Mouse (Mus musculus) stomach, postnatal 0 days (tissue): ENCODE measurements at regions not wholly inside any gene's neighbourhood (a gene's known extent, or its start where the extent isn't known, plus 50 kb on each side); places are given as distances from the start of the nearest gene placed in this dataset.

ENCODE experiments used
- ATAC-seq: fragments of 200-750 bp; cut with Nextera tagmentation; 2 replicates; pipeline ENCODE4 v1.8.0; 2017; ENCODE audit not compliant: low FRiP score, low TSS enrichment
- DNase-seq: peaks from one replicate; pipeline ENCODE4 v3.0.0-alpha.2; 2016; ENCODE audit warnings: low spot score
- H3K27ac ChIP-seq: fragments of 300-500 bp; sonication (generic); replicated peaks from 2 replicates; pipeline ENCODE4 v1.5.1; 2014; ENCODE audit warnings: mild to moderate bottlenecking, control low read depth
- H3K27me3 ChIP-seq: fragments of 300-500 bp; sonication (generic); 2 replicates; pipeline ENCODE4 v1.6.1; 2014; ENCODE audit warnings: low read length; ENCODE audit not compliant: control insufficient read depth, insufficient read depth
- H3K36me3 ChIP-seq: fragments of 300-500 bp; sonication (generic); 2 replicates; pipeline ENCODE4 v1.6.1; 2014; ENCODE audit warnings: low read length, mixed read lengths; ENCODE audit not compliant: control insufficient read depth, insufficient read depth
- H3K4me1 ChIP-seq: fragments of 300-500 bp; sonication (generic); replicated peaks from 2 replicates; pipeline ENCODE4 v1.6.1; 2014; ENCODE audit warnings: antibody characterized with exemption; ENCODE audit not compliant: control insufficient read depth, insufficient read depth
- H3K4me2 ChIP-seq: fragments of 300-500 bp; sonication (generic); replicated peaks from 2 replicates; pipeline ENCODE4 v1.6.1; 2014; ENCODE audit warnings: low read depth, mild to moderate bottlenecking, control low read depth, moderate library complexity
- H3K4me3 ChIP-seq: fragments of 300-500 bp; sonication (generic); 2 replicates; pipeline ENCODE4 v1.5.1; 2014; ENCODE audit warnings: low read depth, low read length, control low read depth
- H3K9ac ChIP-seq: fragments of 300-500 bp; sonication (generic); 2 replicates; pipeline ENCODE4 v1.6.1; 2014; ENCODE audit warnings: mild to moderate bottlenecking, low read length, control low read depth, mixed read lengths
- H3K9me3 ChIP-seq: fragments of 300-500 bp; sonication (generic); 2 replicates; pipeline ENCODE4 v1.6.1; 2016; ENCODE audit warnings: low read length; ENCODE audit not compliant: control insufficient read depth
- CTCF ChIP-seq: IDR thresholded peaks from 2 replicates; pipeline ENCODE4 v1.5.1; 2016; ENCODE audit warnings: antibody characterized with exemption, low read depth, mild to moderate bottlenecking, moderate library complexity
- EP300 ChIP-seq: optimal IDR thresholded peaks from 2 replicates; pipeline ENCODE3; 2016; ENCODE audit warnings: antibody characterized with exemption
- WGBS: fragments of 180-500 bp; shearing (Covaris S2); extraction: QIAGEN DNeasy Blood & Tissue Kit; methylation state at CpG from one replicate; pipeline ENCODE4 v1.1.7; 2014; 5-methylcytosine and 5-hydroxymethylcytosine counted together

- Histone ChIP-seq H3K9me3 (no peaks in the 10 kb centered on the region), H3K4me1 (no peaks in the 10 kb centered on the region), H3K36me3 (no peaks in the 10 kb centered on the region), H3K27me3 (no peaks in the 10 kb centered on the region), H3K4me2 (no peak overlapping the region), H3K9ac (no peak overlapping the region), H3K4me3 (no peak overlapping the region), H3K27ac (0 out of 2 replicates have a peak overlapping the region, but pooled peaks have one; percentile 40)
- no peak for ATAC-seq
- WGBS = 68% methylated on average over 10 of the region's 10 CpGs
- no peak for DNase-seq
- no peak for TF ChIP-seq EP300
- peak; percentile 47 for TF ChIP-seq CTCF
Measured at GRCm38 (mm10) chr5:76040454-76041203, 62.4 kb upstream of the Kdr start.

- DNase-seq (no peak), ATAC-seq (no peak)
- Histone ChIP-seq H3K4me3 (no peak overlapping the region), H3K9me3 (no peaks in the 10 kb centered on the region), H3K9ac (no peak overlapping the region), H3K36me3 (no peaks in the 10 kb centered on the region), H3K4me1 (no peaks in the 10 kb centered on the region), H3K4me2 (no peak overlapping the region), H3K27ac (no peak overlapping the region), H3K27me3 (no peaks in the 10 kb centered on the region)
- no peak for TF ChIP-seq CTCF
- TF ChIP-seq EP300 = no peak
- 35% methylated on average over 4 of the region's 4 CpGs for WGBS
Measured at GRCm38 (mm10) chr5:76028729-76029128, 50.5 kb upstream of the Kdr start.
